Mouse (Mus musculus) E14TG2a.4 (cell line): Measurements from ENCODE around the gene Foxf1.

Experiments
- CTCF ChIP-seq: conservative IDR thresholded peaks from 2 replicates; pipeline ENCODE4 v1.5.1; 2014; ENCODE audit warnings: low read length
- POU5F1 ChIP-seq: IDR thresholded peaks from 2 replicates; pipeline ENCODE4 v1.6.1; 2014; ENCODE audit warnings: low read length, borderline replicate concordance

- TF ChIP-seq CTCF (no peak), POU5F1 (no peak)
Observed at GRCm38 (mm10) chr8:121081398-121081797, 2.8 kb upstream of the Foxf1 start.
